Mouse (Mus musculus) midbrain, postnatal 0 days (tissue): ENCODE results near the gene Tex22. TPM values are rescaled to one million over a fixed set of nuclear protein-coding genes. Genes with fewer than 3 reads are reported as not detected.

ENCODE experiments used
- ATAC-seq: fragments of 200-750 bp; cut with Nextera tagmentation; 2 replicates; pipeline ENCODE4 v1.8.0; 2017; ENCODE audit warnings: moderate number of reproducible peaks, mild to moderate bottlenecking, moderate TSS enrichment, moderate library complexity; ENCODE audit not compliant: low FRiP score
- DNase-seq: peaks from one replicate; pipeline ENCODE4 v3.0.0-alpha.2; 2015; ENCODE audit warnings: low spot score
- H3K27ac ChIP-seq: fragments of 300-500 bp; sonication (generic); 2 replicates; pipeline ENCODE4 v1.5.1; 2014; ENCODE audit warnings: low read depth, mild to moderate bottlenecking, low read length, mixed read lengths
- H3K27me3 ChIP-seq: fragments of 300-500 bp; sonication (generic); 2 replicates; pipeline ENCODE4 v1.6.1; 2014; ENCODE audit warnings: low read length, control low read depth, mixed read lengths; ENCODE audit not compliant: insufficient read depth
- H3K36me3 ChIP-seq: fragments of 300-500 bp; sonication (generic); 2 replicates; pipeline ENCODE4 v1.6.1; 2014; ENCODE audit warnings: low read length, control low read depth, mixed read lengths; ENCODE audit not compliant: insufficient read depth
- H3K4me1 ChIP-seq: fragments of 300-500 bp; sonication (generic); 2 replicates; pipeline ENCODE4 v1.6.1; 2014; ENCODE audit warnings: mild to moderate bottlenecking, control low read depth, antibody characterized with exemption, low read length, mixed read lengths; ENCODE audit not compliant: insufficient read depth
- H3K4me2 ChIP-seq: fragments of 300-500 bp; sonication (generic); 2 replicates; pipeline ENCODE4 v1.6.1; 2014; ENCODE audit warnings: low read depth, mild to moderate bottlenecking, low read length, mixed read lengths; ENCODE audit not compliant: poor library complexity, severe bottlenecking
- H3K4me3 ChIP-seq: fragments of 300-500 bp; sonication (generic); 2 replicates; pipeline ENCODE4 v1.5.1; 2014; ENCODE audit warnings: low read depth, mild to moderate bottlenecking, low read length, moderate library complexity
- H3K9ac ChIP-seq: fragments of 300-500 bp; sonication (generic); replicated peaks from 2 replicates; pipeline ENCODE4 v1.6.1; 2014; ENCODE audit warnings: mild to moderate bottlenecking, low read length, moderate library complexity, mixed read lengths; ENCODE audit not compliant: poor library complexity, severe bottlenecking
- H3K9me3 ChIP-seq: fragments of 300-500 bp; sonication (generic); 2 replicates; pipeline ENCODE4 v1.6.1; 2016; ENCODE audit warnings: low read length, control low read depth
- CTCF ChIP-seq: IDR thresholded peaks from 2 replicates; pipeline ENCODE4 v1.5.1; 2016; ENCODE audit warnings: antibody characterized with exemption, mild to moderate bottlenecking
- WGBS: fragments of 180-500 bp; shearing (Covaris S2); extraction: QIAGEN DNeasy Blood & Tissue Kit; methylation state at CpG from one replicate; pipeline ENCODE4 v1.1.7; 2014; 5-methylcytosine and 5-hydroxymethylcytosine counted together
- polyA plus RNA-seq: library from polyadenylated mRNA; unstranded; fragments of >200 nt; fragmentation: Nextera tagmentation; extraction: Ambion mirVana; gene quantifications from 2 replicates; pipeline ENCODE4 v1.2.1, GENCODE M21; 2015
- total RNA-seq: library from RNA; depleted of rRNA; stranded (reverse); fragments of >200 nt; gene quantifications from 2 replicates; pipeline ENCODE4 v1.2.3, GENCODE M21; 2014

Tex22 gene
- total and polyA plus RNA-seq, 2 experiments from 2014 or later = 2.2 TPM; not detected in 1

GRCm38 (mm10) chr12:113075063-113075454, 757 bp downstream of the Tex22 start:
- Histone ChIP-seq H3K4me2 (peak overlapping the region; percentile 85), H3K27me3 (no peaks in the 10 kb centered on the region), H3K36me3 (peaks cover 18% of the 10 kb centered on the region), H3K27ac (peak overlapping the region; percentile 97), H3K9ac (peak overlapping the region; percentile 80), H3K9me3 (no peaks in the 10 kb centered on the region), H3K4me1 (peaks cover 13% of the 10 kb centered on the region), H3K4me3 (peak overlapping the region; percentile 41)
- peak; percentile 81 for ATAC-seq
- 3% methylated on average over 10 of the region's 10 CpGs for WGBS
- DNase-seq = peak; percentile 95
- peak; percentile 96 for TF ChIP-seq CTCF

GRCm38 (mm10) chr12:113075486-113075885, 1.2 kb downstream of the Tex22 start:
- no peaks in the 10 kb centered on the region for H3K27me3 ChIP-seq

DNA sequence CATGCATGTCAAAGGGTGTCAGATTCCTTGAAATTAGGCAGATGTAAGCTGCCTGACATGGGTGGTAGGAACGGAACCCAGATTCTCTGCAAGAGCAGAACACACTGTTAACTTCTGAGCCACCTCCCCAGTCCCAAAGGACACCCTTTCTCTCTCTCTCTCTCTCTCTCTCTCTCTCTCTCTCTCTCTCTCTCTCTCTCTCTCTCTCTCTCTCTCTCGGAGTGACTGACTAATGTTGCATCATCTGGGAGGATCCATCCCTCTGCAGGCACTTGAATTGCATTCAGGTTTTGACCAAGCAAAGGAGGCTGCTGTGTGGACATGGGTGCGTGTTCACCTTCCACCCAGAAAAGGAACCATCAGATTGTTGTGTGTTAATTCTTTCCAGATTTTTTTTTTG, 13.0 kb downstream of the Tex22 start:
- Histone ChIP-seq H3K9ac (no peak overlapping the region), H3K36me3 (no peaks in the 10 kb centered on the region), H3K27me3 (no peaks in the 10 kb centered on the region), H3K27ac (no peak overlapping the region), H3K4me2 (no peak overlapping the region), H3K4me3 (no peak overlapping the region), H3K9me3 (no peaks in the 10 kb centered on the region), H3K4me1 (no peaks in the 10 kb centered on the region)
- TF ChIP-seq CTCF = no peak
- ATAC-seq = no peak
- no peak for DNase-seq
- 62% methylated on average over 3 of the region's 3 CpGs for WGBS

More at GRCm38 (mm10) chr12:113075486-113075885, 1.2 kb downstream of the Tex22 start:
- no peak for ATAC-seq
- H3K9me3 ChIP-seq = no peaks in the 10 kb centered on the region
- TF ChIP-seq CTCF = no peak
- no peak overlapping the region; the same call in 1 of the 2 replicates for H3K4me3 ChIP-seq
- WGBS = 60% methylated on average over 6 of the region's 6 CpGs
- peaks cover 13% of the 10 kb centered on the region for H3K4me1 ChIP-seq
- DNase-seq = no peak
- H3K36me3 ChIP-seq = peaks cover 13% of the 10 kb centered on the region
- no peak overlapping the region for H3K9ac ChIP-seq
- H3K4me2 ChIP-seq = peak overlapping the region; percentile 85
- H3K27ac ChIP-seq = peak overlapping the region; percentile 97

GRCm38 (mm10) chr12:113088026-113088425, 13.7 kb downstream of the Tex22 start:
- no peak overlapping the region for H3K4me2 ChIP-seq
- no peak for DNase-seq

GRCm38 (mm10) chr12:113089107-113089506, 14.8 kb downstream of the Tex22 start:
- TF ChIP-seq CTCF = no peak
- Histone ChIP-seq H3K9ac (no peak overlapping the region), H3K27me3 (no peaks in the 10 kb centered on the region), H3K4me2 (no peak overlapping the region), H3K4me1 (no peaks in the 10 kb centered on the region), H3K9me3 (no peaks in the 10 kb centered on the region), H3K27ac (no peak overlapping the region), H3K4me3 (no peak overlapping the region), H3K36me3 (no peaks in the 10 kb centered on the region)
- DNase-seq (no peak), ATAC-seq (no peak)
- 92% methylated on average over 6 of the region's 6 CpGs for WGBS

More at GRCm38 (mm10) chr12:113088026-113088425, 13.7 kb downstream of the Tex22 start:
- Histone ChIP-seq H3K27me3 (no peaks in the 10 kb centered on the region), H3K4me3 (no peak overlapping the region), H3K27ac (no peak overlapping the region), H3K9me3 (no peaks in the 10 kb centered on the region), H3K4me1 (no peaks in the 10 kb centered on the region), H3K36me3 (no peaks in the 10 kb centered on the region), H3K9ac (no peak overlapping the region)
- 52% methylated on average over 4 of the region's 4 CpGs for WGBS
- ATAC-seq = no peak
- TF ChIP-seq CTCF = no peak

DNA sequence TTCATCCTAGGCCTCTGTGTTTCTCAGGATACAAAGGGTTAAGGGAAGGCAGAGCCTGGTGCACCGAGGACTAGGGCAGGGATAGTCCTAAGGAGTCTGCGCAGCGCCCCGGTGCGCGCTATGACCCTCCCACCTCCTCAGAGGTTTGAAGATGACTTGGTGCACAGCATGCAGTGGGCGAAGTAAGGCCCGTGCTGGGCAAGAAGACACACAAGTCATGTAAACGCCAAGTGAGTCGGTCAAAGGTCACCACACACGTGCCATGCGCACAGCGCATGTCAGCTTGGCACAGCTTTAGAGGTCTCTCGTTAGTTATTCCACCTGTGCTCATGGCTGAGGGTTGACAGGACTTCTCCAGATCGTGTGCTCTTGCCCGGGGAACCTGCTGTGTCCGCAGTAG, 15.8 kb downstream of the Tex22 start:
- WGBS = 85% methylated on average over 17 of the region's 17 CpGs
- H3K36me3 ChIP-seq = no peaks in the 10 kb centered on the region
- H3K9ac ChIP-seq = no peak overlapping the region
- no peak overlapping the region for H3K4me2 ChIP-seq
- no peak for ATAC-seq
- H3K9me3 ChIP-seq = no peaks in the 10 kb centered on the region
- H3K4me3 ChIP-seq = no peak overlapping the region
- no peak overlapping the region for H3K27ac ChIP-seq
- no peak for TF ChIP-seq CTCF
- H3K27me3 ChIP-seq = no peaks in the 10 kb centered on the region
- DNase-seq = no peak
- H3K4me1 ChIP-seq = no peaks in the 10 kb centered on the region
